Mouse (Mus musculus) midbrain, embryonic 14.5 days (tissue): Measurements from ENCODE around the gene Mmp2. TPM values are rescaled to one million over a fixed set of nuclear protein-coding genes. Genes with fewer than 3 reads are reported as not detected.

Experiments
- ATAC-seq: fragments of 200-750 bp; cut with Nextera tagmentation; 2 replicates; pipeline ENCODE4 v1.8.0; 2017; ENCODE audit warnings: moderate number of reproducible peaks, moderate library complexity; ENCODE audit not compliant: low FRiP score, low TSS enrichment
- DNase-seq: peaks from one replicate; pipeline ENCODE4 v3.0.0-alpha.2; 2015
- H3K27ac ChIP-seq: fragments of 300-500 bp; sonication (generic); replicated peaks from 2 replicates; pipeline ENCODE4 v1.5.1; 2014; ENCODE audit warnings: mild to moderate bottlenecking, low read depth, low read length, moderate library complexity
- H3K27me3 ChIP-seq: fragments of 300-500 bp; sonication (generic); 2 replicates; pipeline ENCODE4 v1.6.1; 2014; ENCODE audit warnings: low read length, control low read depth, mixed read lengths; ENCODE audit not compliant: control insufficient read depth, insufficient read depth
- H3K36me3 ChIP-seq: fragments of 300-500 bp; sonication (generic); 2 replicates; pipeline ENCODE4 v1.6.1; 2014; ENCODE audit warnings: low read length, control low read depth; ENCODE audit not compliant: control insufficient read depth, insufficient read depth
- H3K4me1 ChIP-seq: fragments of 300-500 bp; sonication (generic); 2 replicates; pipeline ENCODE4 v1.6.1; 2014; ENCODE audit warnings: mild to moderate bottlenecking, antibody characterized with exemption, low read length, control low read depth; ENCODE audit not compliant: control insufficient read depth, insufficient read depth
- H3K4me2 ChIP-seq: fragments of 300-500 bp; sonication (generic); 2 replicates; pipeline ENCODE4 v1.6.1; 2014; ENCODE audit warnings: mild to moderate bottlenecking, low read length, moderate library complexity
- H3K4me3 ChIP-seq: fragments of 300-500 bp; sonication (generic); replicated peaks from 2 replicates; pipeline ENCODE4 v1.5.1; 2014; ENCODE audit warnings: low read depth, low read length
- H3K9ac ChIP-seq: fragments of 300-500 bp; sonication (generic); replicated peaks from 2 replicates; pipeline ENCODE4 v1.6.1; 2014; ENCODE audit warnings: mild to moderate bottlenecking, low read length, moderate library complexity
- H3K9me3 ChIP-seq: fragments of 300-500 bp; sonication (generic); 2 replicates; pipeline ENCODE4 v1.6.1; 2016; ENCODE audit warnings: low read length, control low read depth, mixed read lengths; ENCODE audit not compliant: control insufficient read depth
- WGBS: fragments of 180-500 bp; shearing (Covaris S2); extraction: QIAGEN DNeasy Blood & Tissue Kit; methylation state at CpG from one replicate; pipeline ENCODE4 v1.1.7; 2014; 5-methylcytosine and 5-hydroxymethylcytosine counted together
- polyA plus RNA-seq: library from polyadenylated mRNA; unstranded; fragments of >200 nt; fragmentation: Nextera tagmentation; extraction: Ambion mirVana; gene quantifications from 2 replicates; pipeline ENCODE4 v1.2.1, GENCODE M21; 2014

Gene Mmp2
- polyA plus RNA-seq, 1 experiment from 2014 or later, result 22.2 TPM

- H3K4me3 ChIP-seq, result no peak overlapping the region
- no peak for DNase-seq
- no peak overlapping the region for H3K9ac ChIP-seq
- H3K27ac ChIP-seq, result no peak overlapping the region
- 82% methylated on average over 5 of the region's 5 CpGs for WGBS
- no peak overlapping the region for H3K4me2 ChIP-seq
- H3K27me3 ChIP-seq, result no peaks in the 10 kb centered on the region
- no peak for ATAC-seq
- H3K4me1 ChIP-seq, result no peaks in the 10 kb centered on the region
- H3K36me3 ChIP-seq, result no peaks in the 10 kb centered on the region
- no peaks in the 10 kb centered on the region for H3K9me3 ChIP-seq
Observed at GRCm38 (mm10) chr8:92896611-92897010, 69.5 kb downstream of the Mmp2 start.

- Histone ChIP-seq H3K27me3 (no peaks in the 10 kb centered on the region), H3K4me3 (no peak overlapping the region), H3K9ac (no peak overlapping the region), H3K36me3 (no peaks in the 10 kb centered on the region), H3K4me1 (no peaks in the 10 kb centered on the region), H3K4me2 (no peak overlapping the region), H3K9me3 (no peaks in the 10 kb centered on the region), H3K27ac (no peak overlapping the region)
- ATAC-seq (no peak), DNase-seq (no peak)
- WGBS, result 77% methylated on average over 4 of the region's 4 CpGs
Observed at GRCm38 (mm10) chr8:92897794-92898193, 70.7 kb downstream of the Mmp2 start.

DNA sequence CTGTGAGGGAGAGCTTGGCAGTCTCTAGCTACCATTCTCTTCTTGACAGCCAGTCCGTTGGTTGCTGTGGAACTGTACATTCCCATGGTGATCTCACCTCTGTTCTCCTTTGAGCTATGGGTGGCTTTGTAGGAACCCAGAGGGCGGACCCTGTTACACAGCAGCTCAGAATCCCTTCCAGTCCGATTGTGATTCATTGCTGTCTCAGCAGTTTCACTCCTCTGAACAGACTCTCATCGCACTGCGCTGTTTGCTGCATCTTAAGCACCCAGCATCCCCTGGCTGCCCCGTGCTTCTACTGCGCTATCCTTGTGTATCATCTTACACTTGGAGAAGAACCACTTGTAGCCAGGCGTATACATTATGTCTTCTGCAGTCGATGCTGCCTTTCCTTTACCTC, 72.5 kb downstream of the Mmp2 start:
- H3K4me2 ChIP-seq, result no peak overlapping the region
- no peaks in the 10 kb centered on the region for H3K36me3 ChIP-seq
- ATAC-seq (no peak), DNase-seq (peak; percentile 8)
- no peaks in the 10 kb centered on the region for H3K4me1 ChIP-seq
- H3K9ac ChIP-seq, result no peak overlapping the region
- no peak overlapping the region for H3K27ac ChIP-seq
- H3K27me3 ChIP-seq, result no peaks in the 10 kb centered on the region
- no peaks in the 10 kb centered on the region for H3K9me3 ChIP-seq
- 83% methylated on average over 9 of the region's 9 CpGs for WGBS
- no peak overlapping the region for H3K4me3 ChIP-seq

- H3K9me3 ChIP-seq, result no peaks in the 10 kb centered on the region
- H3K27ac ChIP-seq, result no peak within 1 kb of the TSS
- no peak within 1 kb of the TSS for H3K4me3 ChIP-seq
- no peaks in the 10 kb centered on the region for H3K4me1 ChIP-seq
- H3K4me2 ChIP-seq, result no peak within 1 kb of the TSS
- H3K36me3 ChIP-seq, result no peaks in the 10 kb centered on the region
- no peaks in the 10 kb centered on the region for H3K27me3 ChIP-seq
- WGBS, result 98% methylated on average over 5 of the region's 5 CpGs
- H3K9ac ChIP-seq, result no peak within 1 kb of the TSS
- no peak for ATAC-seq
- DNase-seq, result no peak
Observed at GRCm38 (mm10) chr8:92901107-92901506, 74.0 kb downstream of the Mmp2 start, which contains the start of gene Capns2. Capns2 (plus strand) TSS chr8:92901407.

GRCm38 (mm10) chr8:92902981-92903380, 75.9 kb downstream of the Mmp2 start:
- no peak for DNase-seq

More at GRCm38 (mm10) chr8:92902981-92903380, 75.9 kb downstream of the Mmp2 start:
- no peak overlapping the region for H3K9ac ChIP-seq
- no peak overlapping the region for H3K4me3 ChIP-seq
- H3K27ac ChIP-seq, result no peak overlapping the region
- WGBS, result 84% methylated on average over 2 of the region's 2 CpGs
- H3K36me3 ChIP-seq, result no peaks in the 10 kb centered on the region
- no peaks in the 10 kb centered on the region for H3K4me1 ChIP-seq
- H3K4me2 ChIP-seq, result no peak overlapping the region
- H3K27me3 ChIP-seq, result no peaks in the 10 kb centered on the region
- H3K9me3 ChIP-seq, result no peaks in the 10 kb centered on the region
- no peak for ATAC-seq

Other genes starting within 250 kb of the Mmp2 start
- 4.2 and 6.4 TPM in 2 replicates for gene Irx6, start 153.0 kb upstream of the Mmp2 start, polyA plus RNA-seq
- gene Lpcat2, start 28.0 kb downstream of the Mmp2 start, polyA plus RNA-seq, result 6.8 and 7.1 TPM in 2 replicates
- 0.29 and 0.30 TPM in 2 replicates for gene Capns2, start 74.1 kb downstream of the Mmp2 start, polyA plus RNA-seq
- 2.4 and 3.8 TPM in 2 replicates for gene Slc6a2, start 132.8 kb downstream of the Mmp2 start, polyA plus RNA-seq
- gene Ces1a, start 220.9 kb downstream of the Mmp2 start, polyA plus RNA-seq, result not detected in 2 replicates